Comparison of ENCODE assay signal across 27 mouse cellular contexts in the genomic region with DNA sequence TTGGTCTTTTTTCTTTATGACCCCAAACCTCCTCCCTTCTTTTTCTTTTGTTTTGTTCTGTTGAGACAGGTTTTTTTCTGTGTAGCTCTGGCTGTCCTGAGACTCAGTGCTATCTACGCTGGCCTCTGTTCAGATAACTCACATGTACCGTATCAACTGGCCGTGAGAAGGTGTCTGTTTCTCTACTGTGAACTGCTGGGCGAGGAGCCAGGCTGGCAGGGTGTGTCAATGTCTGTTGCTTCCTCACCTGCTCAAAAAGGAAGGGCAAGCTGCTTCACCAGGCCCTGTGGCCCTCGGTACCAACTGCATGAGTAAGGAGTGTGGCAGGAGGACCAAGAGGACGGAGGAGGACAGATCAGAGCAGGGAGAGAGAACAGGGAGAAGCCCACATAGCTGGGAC. TPM values are rescaled to one million over a fixed set of nuclear protein-coding genes. Genes with fewer than 3 reads are reported as not detected.
DNase-seq lines count a peak whose midpoint lies in the region; ATAC-seq and TF ChIP-seq lines count a peak whose summit lies in the region.
"Had no signal": no experiment of that assay in that cellular context is flagged by ENCODE, and none has a peak within 500 bp of the region (broad histone marks: within the 10 kb centered on the region; RNA-seq: fewer than 3 reads in every experiment).

No protein-coding gene starts in this region.

- no peak for TF ChIP-seq POLR2A in small intestine, adult 2 months (IDR thresholded peaks at IDR 0.05; ENCODE audit: low read depth, low read length)

- no peak overlapping the region for H3K4me3 ChIP-seq in lung, postnatal 0 days (ENCODE audit: low read depth, low read length)
- no peak overlapping the region for H3K4me3 ChIP-seq in small intestine, adult 2 months (ENCODE audit: low read depth, low read length)
- no peak overlapping the region for H3K4me3 ChIP-seq in kidney, embryonic 16.5 days (ENCODE audit: low read length)
- H3K4me3 ChIP-seq: embryonic facial prominence, embryonic 10.5 days; heart, embryonic 10.5 days; limb, embryonic 12.5 days; megakaryocyte, embryonic 14.5 days had no signal

- H3K9ac ChIP-seq in lung, postnatal 0 days (replicated peaks; ENCODE audit: low read depth): no peak overlapping the region
- H3K9ac ChIP-seq in kidney, embryonic 16.5 days (replicated peaks; ENCODE audit: low read length): no peak overlapping the region
- H3K9ac ChIP-seq: limb, embryonic 12.5 days; liver, postnatal 0 days had no signal

- no peak for ATAC-seq in lung, postnatal 0 days
- ATAC-seq in kidney, embryonic 16.5 days (ENCODE audit: low FRiP score, low TSS enrichment): no peak
- ATAC-seq: forebrain, embryonic 16.5 days; hindbrain, postnatal 0 days; liver, postnatal 0 days had no signal

- no peaks in the 10 kb centered on the region for H3K9me3 ChIP-seq in lung, postnatal 0 days (ENCODE audit: low read length)
- H3K9me3 ChIP-seq in kidney, embryonic 16.5 days (ENCODE audit: low read length): no peaks in the 10 kb centered on the region
- H3K9me3 ChIP-seq: embryonic facial prominence, embryonic 10.5 days; heart, embryonic 10.5 days; limb, embryonic 12.5 days; megakaryocyte, embryonic 14.5 days had no signal

- H3K4me2 ChIP-seq in lung, postnatal 0 days (replicated peaks; ENCODE audit: low read depth, low read length): no peak overlapping the region
- H3K4me2 ChIP-seq in kidney, embryonic 16.5 days (replicated peaks; ENCODE audit: low read depth, low read length): no peak overlapping the region
- H3K4me2 ChIP-seq: limb, embryonic 12.5 days; liver, embryonic 11.5 days had no signal

- H3K27ac ChIP-seq in lung, postnatal 0 days (ENCODE audit: low read length): no peak overlapping the region
- H3K27ac ChIP-seq in small intestine, adult 2 months (ENCODE audit: insufficient read depth, low read depth, low read length): peak overlapping the region; percentile 71
- no peak overlapping the region for H3K27ac ChIP-seq in kidney, embryonic 16.5 days (ENCODE audit: low read length)
- H3K27ac ChIP-seq: embryonic facial prominence, embryonic 10.5 days; heart, embryonic 10.5 days; hindbrain, postnatal 0 days; kidney, postnatal 0 days; limb, embryonic 12.5 days had no signal

- WGBS in lung, postnatal 0 days: 46% methylated on average over 6 of the region's 6 CpGs
- WGBS in small intestine, adult 2 months: 30% methylated on average over 6 of the region's 6 CpGs
- 72% methylated on average over 6 of the region's 6 CpGs for WGBS in kidney, embryonic 16.5 days

- peaks cover 8% of the 10 kb centered on the region; the same call in 1 of the 2 replicates for H3K4me1 ChIP-seq in lung, postnatal 0 days (ENCODE audit: insufficient read depth, low read depth, low read length)
- H3K4me1 ChIP-seq in small intestine, adult 2 months (ENCODE audit: control insufficient read depth, insufficient read depth, insufficient read length, low read length): peaks cover 20% of the 10 kb centered on the region
- H3K4me1 ChIP-seq in kidney, embryonic 16.5 days (ENCODE audit: insufficient read depth, low read length): peaks cover 10% of the 10 kb centered on the region

- H3K36me3 ChIP-seq in lung, postnatal 0 days (ENCODE audit: insufficient read depth, low read length): no peaks in the 10 kb centered on the region
- no peaks in the 10 kb centered on the region for H3K36me3 ChIP-seq in small intestine, adult 2 months (ENCODE audit: control insufficient read depth, insufficient read depth, low read length)
- H3K36me3 ChIP-seq in kidney, embryonic 16.5 days (ENCODE audit: insufficient read depth, low read length): no peaks in the 10 kb centered on the region
- H3K36me3 ChIP-seq: embryonic facial prominence, embryonic 10.5 days; heart, embryonic 10.5 days; limb, embryonic 12.5 days had no signal

- DNase-seq in cerebellum, adult 11 months: peak; percentile 78
- DNase-seq in cerebellum, postnatal 4 days (ENCODE audit: low spot score in 2 of 2): no peak
- DNase-seq in lung, postnatal 36 days: peak; percentile 54
- no peak for DNase-seq in lung, postnatal 0 days (ENCODE audit: low spot score)
- DNase-seq in cerebellum, postnatal 14 days: peak; percentile 87 to 89
- no peak for DNase-seq in layer of hippocampus, adult 9-10 months (ENCODE audit: low spot score)
- DNase-seq: adrenal gland, postnatal 36 days; kidney, adult 18-20 months; liver, postnatal 0 days; lung, postnatal 10 days; midbrain, embryonic 14.5 days; spleen, adult 18-20 months had no signal

- TF ChIP-seq EP300 in lung, postnatal 0 days (IDR thresholded peaks at IDR 0.05): no peak

- no peaks in the 10 kb centered on the region for H3K27me3 ChIP-seq in lung, postnatal 0 days (replicated peaks; ENCODE audit: insufficient read depth, low read length)
- no peaks in the 10 kb centered on the region for H3K27me3 ChIP-seq in small intestine, adult 2 months (ENCODE audit: control insufficient read depth, insufficient read depth, low read length)
- no peaks in the 10 kb centered on the region for H3K27me3 ChIP-seq in kidney, embryonic 16.5 days (ENCODE audit: insufficient read depth, low read length)
- H3K27me3 ChIP-seq: limb, embryonic 12.5 days had no signal

- no peak for TF ChIP-seq CTCF in lung, postnatal 0 days (IDR thresholded peaks at IDR 0.05)
- no peak for TF ChIP-seq CTCF in small intestine, adult 2 months (IDR thresholded peaks at IDR 0.05; ENCODE audit: extremely low read depth, insufficient read length, insufficient replicate concordance, low read depth, low read length)

RNA-seq across cellular contexts. Expression of a gene that starts 3.6 kb away (rescaled TPM):
- polyA plus RNA-seq in lung, postnatal 0 days (2015; fragmentation: Nextera tagmentation; extraction: Ambion mirVana): 17.3 and 22.7 TPM in 2 replicates
- polyA plus RNA-seq in small intestine, adult 2 months (2012; rRNA removed): 8.5 and 10.8 TPM in 2 replicates
- 11.4 and 12.2 TPM in 2 replicates for polyA plus RNA-seq in kidney, embryonic 16.5 days (2015; fragmentation: Nextera tagmentation; extraction: Ambion mirVana)

RNA-seq across cellular contexts. Expression of a gene that starts 13.2 kb away (rescaled TPM):
- polyA plus RNA-seq in lung, postnatal 0 days (2015; fragmentation: Nextera tagmentation; extraction: Ambion mirVana): 2.6 and 3.4 TPM in 2 replicates
- polyA plus RNA-seq in small intestine, adult 2 months (2012; rRNA removed): 12.0 and 17.6 TPM in 2 replicates
- polyA plus RNA-seq in kidney, embryonic 16.5 days (2015; fragmentation: Nextera tagmentation; extraction: Ambion mirVana): 3.5 and 3.8 TPM in 2 replicates
- polyA plus RNA-seq: liver, embryonic 11.5 days; neural tube, embryonic 11.5 days had no signal

RNA-seq across cellular contexts. Expression of a gene that starts 27.2 kb away (rescaled TPM):
- polyA plus RNA-seq in lung, postnatal 0 days (2015; fragmentation: Nextera tagmentation; extraction: Ambion mirVana): not detected in 2 replicates
- polyA plus RNA-seq in small intestine, adult 2 months (2012; rRNA removed): not detected in 2 replicates
- not detected in 2 replicates for polyA plus RNA-seq in kidney, embryonic 16.5 days (2015; fragmentation: Nextera tagmentation; extraction: Ambion mirVana)
- polyA plus RNA-seq: cortical plate, adult 2 months; embryonic facial prominence, embryonic 10.5 days; forebrain, embryonic 16.5 days; gonadal fat pad, adult 2 months; heart, embryonic 10.5 days; heart, postnatal 0 days; hindbrain, embryonic 11.5 days; hindbrain, postnatal 0 days; kidney, postnatal 0 days; limb, embryonic 12.5 days; liver, embryonic 11.5 days; liver, postnatal 0 days; midbrain, embryonic 14.5 days; neural tube, embryonic 11.5 days had no signal

Comparison
In these comparisons a context has a peak if more than half of its experiments do, and no peak if none do; other contexts are left out.
1. DNase-seq: peak in cerebellum, adult 11 months (single experiment), lung, postnatal 36 days (single experiment) and cerebellum, postnatal 14 days (2 of 2); none in cerebellum, postnatal 4 days (0 of 2), lung, postnatal 0 days (single experiment) and layer of hippocampus, adult 9-10 months (single experiment).